ENCODE assay signal across 14 mouse cellular contexts in genomic region chrX:93557171-93557570, GRCm38 (mm10).
DNase-seq lines count a peak whose midpoint lies in the region; ATAC-seq and TF ChIP-seq lines count a peak whose summit lies in the region.
"Had no signal": no experiment of that assay in that cellular context is flagged by ENCODE, and none has a peak within 500 bp of the region (broad histone marks: within the 10 kb centered on the region; RNA-seq: fewer than 3 reads in every experiment).

No protein-coding gene starts in this region.

- no peaks in the 10 kb centered on the region for H3K9me3 ChIP-seq in heart, postnatal 0 days (replicated peaks; ENCODE audit: control insufficient read depth, low read length)
- no peaks in the 10 kb centered on the region for H3K9me3 ChIP-seq in lung, embryonic 14.5 days (ENCODE audit: low read depth, low read length)
- H3K9me3 ChIP-seq: limb, embryonic 13.5 days; neural tube, embryonic 13.5 days had no signal

- ATAC-seq in heart, postnatal 0 days (ENCODE audit: insufficient read depth, low read depth), result no peak
- ATAC-seq in lung, embryonic 14.5 days (ENCODE audit: insufficient read depth), result no peak

- 14% methylated on average over 1 of the region's 1 CpGs for WGBS in heart, postnatal 0 days
- 13% methylated on average over 1 of the region's 1 CpGs for WGBS in lung, embryonic 14.5 days

- no peak for DNase-seq in heart, postnatal 0 days (ENCODE audit: low spot score)
- no peak for DNase-seq in heart, postnatal 4 days
- peak; percentile 6 for DNase-seq in lung, embryonic 14.5 days
- DNase-seq in lung, postnatal 14 days, result no peak
- peak; percentile 14 for DNase-seq in Muller cell, postnatal 12 days (ENCODE audit: inconsistent ontology term)
- DNase-seq in retina, postnatal 7 days (ENCODE audit: low read depth, low spot score), result peak; percentile 2
- no peak for DNase-seq in spleen, postnatal 4 days (ENCODE audit: low spot score in 2 of 2)
- DNase-seq in urinary bladder, postnatal 14 days (ENCODE audit: low spot score), result no peak
- DNase-seq: adrenal gland, postnatal 14 days; cerebellum, adult 18-20 months; kidney, postnatal 14 days; right cerebral cortex, postnatal 4 days had no signal

- no peak overlapping the region for H3K9ac ChIP-seq in heart, postnatal 0 days (replicated peaks; ENCODE audit: low read depth, low read length)
- no peak overlapping the region for H3K9ac ChIP-seq in lung, embryonic 14.5 days
- H3K9ac ChIP-seq: limb, embryonic 13.5 days; neural tube, embryonic 13.5 days had no signal

- peak; percentile 30; the same call in 1 of the 2 replicates for TF ChIP-seq CTCF in heart, postnatal 0 days (IDR thresholded peaks at IDR 0.05; ENCODE audit: low read depth)
- 0 out of 2 replicates have a peak, but pooled peaks have one; percentile 26 for TF ChIP-seq CTCF in lung, embryonic 14.5 days (IDR thresholded peaks at IDR 0.05; ENCODE audit: low read depth)

- H3K4me3 ChIP-seq in heart, postnatal 0 days (ENCODE audit: low read depth, low read length), result no peak overlapping the region
- H3K4me3 ChIP-seq in lung, embryonic 14.5 days (ENCODE audit: low read depth, low read length), result no peak overlapping the region
- H3K4me3 ChIP-seq: limb, embryonic 13.5 days; neural tube, embryonic 13.5 days had no signal

- TF ChIP-seq EP300 in heart, postnatal 0 days (IDR thresholded peaks at IDR 0.05; ENCODE audit: low read depth), result no peak

- H3K4me2 ChIP-seq in heart, postnatal 0 days (ENCODE audit: low read depth, low read length), result no peak overlapping the region
- no peak overlapping the region for H3K4me2 ChIP-seq in lung, embryonic 14.5 days
- H3K4me2 ChIP-seq: limb, embryonic 13.5 days; neural tube, embryonic 13.5 days had no signal

- no peaks in the 10 kb centered on the region for H3K4me1 ChIP-seq in heart, postnatal 0 days (ENCODE audit: control insufficient read depth, insufficient read depth)
- H3K4me1 ChIP-seq in lung, embryonic 14.5 days (ENCODE audit: insufficient read depth), result no peaks in the 10 kb centered on the region
- H3K4me1 ChIP-seq: limb, embryonic 13.5 days; neural tube, embryonic 13.5 days had no signal

- no peaks in the 10 kb centered on the region for H3K36me3 ChIP-seq in heart, postnatal 0 days (replicated peaks; ENCODE audit: control insufficient read depth, insufficient read depth, low read length)
- H3K36me3 ChIP-seq in lung, embryonic 14.5 days (ENCODE audit: insufficient read depth), result no peaks in the 10 kb centered on the region
- H3K36me3 ChIP-seq: limb, embryonic 13.5 days; neural tube, embryonic 13.5 days had no signal

- no peaks in the 10 kb centered on the region for H3K27me3 ChIP-seq in heart, postnatal 0 days (ENCODE audit: control insufficient read depth, insufficient read depth, low read length)
- no peaks in the 10 kb centered on the region for H3K27me3 ChIP-seq in lung, embryonic 14.5 days (ENCODE audit: insufficient read depth, low read length)
- H3K27me3 ChIP-seq: limb, embryonic 13.5 days; neural tube, embryonic 13.5 days had no signal

- H3K27ac ChIP-seq in heart, postnatal 0 days (ENCODE audit: low read depth), result no peak overlapping the region
- H3K27ac ChIP-seq in lung, embryonic 14.5 days (ENCODE audit: low read depth), result no peak overlapping the region
- H3K27ac ChIP-seq: limb, embryonic 13.5 days; neural tube, embryonic 13.5 days had no signal

Comparison
In these comparisons a context has a peak if more than half of its experiments do, and no peak if none do; other contexts are left out.
1. DNase-seq: peak in lung, embryonic 14.5 days (single experiment), Muller cell, postnatal 12 days (single experiment) and retina, postnatal 7 days (single experiment); none in heart, postnatal 0 days (single experiment), heart, postnatal 4 days (single experiment), lung, postnatal 14 days (single experiment), spleen, postnatal 4 days (0 of 2) and urinary bladder, postnatal 14 days (single experiment).